Mouse (Mus musculus): ENCODE results near the gene Adam20.
"Not testable (repeated sequence)": the region's sequence is repeated elsewhere in the genome, so short reads cannot be mapped to it uniquely, and the experiment has no call there.

Gene Adam20

DNA sequence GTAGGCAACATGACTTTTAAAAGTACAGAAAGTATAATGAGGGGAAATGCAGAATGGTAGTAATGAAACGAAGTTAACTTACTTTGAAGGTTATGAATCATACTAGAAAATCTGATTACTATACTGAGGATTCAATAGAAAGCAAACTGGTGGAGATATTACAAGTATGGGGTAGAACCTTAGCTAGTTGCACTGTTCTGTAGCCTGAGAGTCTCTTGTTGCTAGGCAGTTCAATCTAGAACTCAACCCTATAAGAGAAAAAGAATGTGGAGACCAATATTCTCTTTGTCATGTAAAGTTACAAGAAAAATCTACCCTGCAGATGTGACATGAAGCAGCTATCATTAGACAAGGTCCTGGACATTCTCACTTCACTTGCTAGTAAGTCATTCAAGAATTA, at the start of gene Adam20:
Gene Adam20 (plus strand): TSS at position 301 of the 400 bp plus-strand sequence.
- not testable (repeated sequence) for DNase-seq

DNA sequence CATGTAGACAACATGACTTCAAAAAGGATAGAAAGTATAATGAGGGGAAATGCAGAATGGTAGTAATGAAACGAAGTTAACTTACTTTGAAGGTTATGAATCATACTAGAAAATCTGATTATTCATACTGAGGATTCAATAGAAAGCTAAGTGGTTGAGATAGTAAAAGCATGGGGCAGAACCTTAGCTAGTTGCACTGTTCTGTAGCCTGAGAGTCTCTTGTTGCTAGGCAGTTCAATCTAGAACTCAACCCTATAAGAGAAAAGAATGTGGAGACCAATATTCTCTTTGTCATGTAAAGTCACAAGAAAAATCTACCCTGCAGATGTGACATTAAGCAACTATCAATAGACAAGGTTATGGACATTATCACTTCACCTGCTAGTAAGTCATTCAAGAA, 41.2 kb upstream of the Adam20 start, which contains the start of gene Adam25:
Gene Adam25 (plus strand): TSS at position 301 of the 400 bp plus-strand sequence.
- DNase-seq, result not testable (repeated sequence)

DNA sequence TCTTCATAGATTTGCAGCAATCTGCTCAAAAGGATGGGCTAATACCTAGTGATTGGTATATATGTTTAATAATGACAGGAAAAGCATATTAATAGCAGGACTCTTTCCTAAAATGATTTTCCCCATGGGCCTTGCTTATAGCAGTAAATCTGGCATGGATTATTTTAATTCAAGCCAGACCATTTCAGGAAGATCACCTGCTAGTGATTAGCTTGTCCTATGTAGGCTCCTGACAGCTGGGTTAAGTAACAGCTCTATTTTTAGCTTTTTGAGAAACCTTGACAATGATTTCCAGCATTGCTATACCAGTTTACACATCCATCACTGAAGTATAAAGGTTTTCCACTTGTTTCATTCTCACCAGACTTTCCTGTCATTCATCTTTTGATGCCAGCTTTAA, 9.8 kb upstream of the Adam20 start:
- DNase-seq, result no peak

DNA sequence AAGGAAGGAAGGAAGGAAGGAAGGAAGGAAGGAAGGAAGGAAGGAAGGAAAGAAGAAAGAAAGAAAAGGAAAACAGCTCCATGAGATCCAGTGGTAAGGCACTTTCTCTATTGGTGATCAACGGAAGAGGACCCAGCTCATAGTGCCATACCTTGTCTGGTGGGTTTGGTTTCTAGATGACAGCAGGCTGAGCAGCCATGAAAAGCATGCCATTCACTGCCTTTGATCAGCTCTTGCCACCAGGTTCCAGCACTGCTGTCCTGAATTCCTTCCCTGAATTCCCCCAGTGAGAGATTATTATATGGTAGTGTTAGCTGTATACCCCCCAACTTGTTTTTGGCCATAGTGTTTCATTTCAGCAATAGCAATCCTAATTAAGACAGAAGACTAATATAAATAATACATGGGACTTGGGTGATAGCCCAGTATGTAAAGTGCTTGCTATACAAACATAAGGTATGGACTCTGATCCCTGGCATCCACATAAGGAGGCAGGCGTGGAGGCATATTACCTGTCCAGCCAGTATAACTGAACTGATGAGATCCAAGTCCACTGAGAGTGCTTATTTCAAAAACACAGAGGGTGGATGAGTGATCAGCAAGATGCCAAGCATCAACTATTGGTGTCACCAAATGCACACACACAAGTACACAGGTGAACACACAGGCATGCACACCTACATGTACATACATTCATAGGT, 10.5 kb downstream of the Adam20 start:
- DNase-seq, result no peak

All from cerebellum, adult 9-10 months (tissue).